In the genomic region with DNA sequence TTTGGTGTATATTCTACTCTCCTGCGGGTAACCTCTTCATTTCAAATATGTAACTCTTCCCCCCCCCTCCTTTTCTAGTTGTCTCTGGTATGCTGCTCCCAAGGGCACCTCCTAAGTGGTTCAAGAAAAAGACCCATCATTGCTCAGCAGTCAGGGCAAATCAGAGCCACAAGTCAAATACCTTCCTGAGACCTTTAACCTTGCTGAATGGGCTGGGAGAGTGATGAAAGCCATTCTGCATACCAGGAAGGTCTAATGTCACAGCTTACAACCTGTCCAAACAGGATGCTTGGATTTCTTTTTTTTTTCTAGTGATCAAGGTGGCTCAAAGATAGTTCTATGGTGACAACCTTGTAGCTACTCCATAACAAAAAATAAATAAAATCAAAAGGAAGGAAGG, we compare ENCODE assay signal across 25 mouse cellular contexts.
A peak's percentile ranks its signal among the peaks of the same experiment; 100 is the strongest.
DNase-seq lines count a peak whose midpoint lies in the region; ATAC-seq lines count a peak whose summit lies in the region.
"Had no signal": no experiment of that assay in that cellular context is flagged by ENCODE, and none has a peak within 500 bp of the region (broad histone marks: within the 10 kb centered on the region; RNA-seq: fewer than 3 reads in every experiment).

No protein-coding gene starts in this region.

- no peak overlapping the region for H3K4me2 ChIP-seq in intestine, embryonic 15.5 days (replicated peaks)
- H3K4me2 ChIP-seq: embryonic facial prominence, embryonic 15.5 days; forebrain, embryonic 12.5 days; limb, embryonic 13.5 days; liver, embryonic 11.5 days; lung, embryonic 15.5 days; midbrain, embryonic 15.5 days had no signal

- H3K4me1 ChIP-seq in intestine, embryonic 15.5 days (replicated peaks), result no peaks in the 10 kb centered on the region
- H3K4me1 ChIP-seq: embryonic facial prominence, embryonic 15.5 days; forebrain, embryonic 12.5 days; midbrain, embryonic 15.5 days had no signal

- no peaks in the 10 kb centered on the region for H3K36me3 ChIP-seq in intestine, embryonic 15.5 days
- H3K36me3 ChIP-seq: embryonic facial prominence, embryonic 15.5 days; forebrain, embryonic 12.5 days; limb, embryonic 13.5 days; lung, embryonic 15.5 days; midbrain, embryonic 15.5 days had no signal

- ATAC-seq in intestine, embryonic 15.5 days, result 0 out of 2 replicates have a peak, but pooled peaks have one; percentile 11
- ATAC-seq in megakaryocyte-erythroid progenitor cell, adult 5-6 weeks (replicated peaks; ENCODE audit: low FRiP score, low TSS enrichment, poor library complexity, severe bottlenecking), result no peak
- ATAC-seq in granulocyte monocyte progenitor cell, adult 5-6 weeks (replicated peaks; ENCODE audit: poor library complexity, severe bottlenecking), result no peak
- ATAC-seq: activated CD4-positive, CD25-positive, alpha-beta regulatory T cell, adult 4 months; CD4-positive, CD25-positive, alpha-beta regulatory T cell, adult 4 months; forebrain, postnatal 0 days; hindbrain, postnatal 0 days; midbrain, embryonic 15.5 days had no signal

- DNase-seq in kidney, postnatal 14 days, result peak; percentile 6
- no peak for DNase-seq in kidney, adult 11 months
- peak; percentile 50 for DNase-seq in embryo, embryonic 10.5 days (ENCODE audit: low spot score)
- no peak for DNase-seq in spleen, adult 18-20 months
- DNase-seq: adrenal gland, adult 2 months; adrenal gland, postnatal 36 days; cerebellum, adult 2 months; forebrain, postnatal 0 days; heart, postnatal 14 days; lung, postnatal 36 days; right cerebral cortex, postnatal 4 days; thymus, adult 2 months; thymus, postnatal 36 days had no signal

- H3K4me3 ChIP-seq in intestine, embryonic 15.5 days (replicated peaks), result no peak overlapping the region
- H3K4me3 ChIP-seq: embryonic facial prominence, embryonic 15.5 days; forebrain, embryonic 12.5 days; limb, embryonic 13.5 days; lung, embryonic 15.5 days; midbrain, embryonic 15.5 days had no signal

- H3K27ac ChIP-seq in intestine, embryonic 15.5 days, result no peak overlapping the region
- H3K27ac ChIP-seq: embryonic facial prominence, embryonic 15.5 days; forebrain, embryonic 12.5 days; hindbrain, postnatal 0 days; limb, embryonic 13.5 days; lung, embryonic 15.5 days; midbrain, embryonic 15.5 days had no signal

- 52% methylated on average over 1 of the region's 1 CpGs for WGBS in intestine, embryonic 15.5 days

- H3K9me3 ChIP-seq in intestine, embryonic 15.5 days, result no peaks in the 10 kb centered on the region
- H3K9me3 ChIP-seq: embryonic facial prominence, embryonic 15.5 days; forebrain, embryonic 12.5 days; limb, embryonic 13.5 days; lung, embryonic 15.5 days; midbrain, embryonic 15.5 days had no signal

- H3K27me3 ChIP-seq in intestine, embryonic 15.5 days (replicated peaks), result no peaks in the 10 kb centered on the region
- H3K27me3 ChIP-seq: embryonic facial prominence, embryonic 15.5 days; limb, embryonic 13.5 days; lung, embryonic 15.5 days; midbrain, embryonic 15.5 days had no signal

- no peak overlapping the region for H3K9ac ChIP-seq in intestine, embryonic 15.5 days
- H3K9ac ChIP-seq: embryonic facial prominence, embryonic 15.5 days; forebrain, embryonic 12.5 days; forebrain, postnatal 0 days; limb, embryonic 13.5 days; lung, embryonic 15.5 days; midbrain, embryonic 15.5 days had no signal

Comparison
In these comparisons a context has a peak if more than half of its experiments do, and no peak if none do; other contexts are left out.
1. DNase-seq: peak in kidney, postnatal 14 days (single experiment) and embryo, embryonic 10.5 days (single experiment); none in kidney, adult 11 months (single experiment) and spleen, adult 18-20 months (0 of 2).